In the genomic region with DNA sequence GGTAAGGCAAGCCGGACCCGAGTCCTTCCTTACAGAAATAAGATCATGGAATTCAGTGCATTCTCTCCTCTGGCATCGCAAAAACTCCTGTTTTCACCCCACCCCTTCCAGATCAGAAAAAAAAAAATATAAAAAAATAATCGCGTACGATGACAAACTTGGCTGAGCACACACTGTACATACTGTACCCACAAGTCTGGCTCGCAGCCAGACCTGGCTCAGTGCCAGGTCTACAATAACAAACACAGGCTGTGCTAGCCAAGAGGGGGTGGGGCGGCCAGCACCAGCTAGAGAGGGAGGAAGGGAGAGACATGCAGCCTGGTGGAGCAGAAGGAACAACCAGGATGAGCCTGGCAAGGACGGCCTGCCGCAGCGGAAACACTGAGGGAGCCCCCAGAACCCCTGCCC, we compare ENCODE assay signal across 8 mouse cellular contexts.
DNase-seq lines count a peak whose midpoint lies in the region; ATAC-seq and TF ChIP-seq lines count a peak whose summit lies in the region.

No protein-coding gene starts in this region.

- no peak for ATAC-seq in G1E (ENCODE audit: extremely low read depth, insufficient number of reproducible peaks, low FRiP score, poor library complexity, severe bottlenecking)
- peak; percentile 76 to 82 for ATAC-seq in hematopoietic stem cell, adult 5-6 weeks (replicated peaks in 1 of 2; ENCODE audit: insufficient read depth in 1 of 2, low FRiP score in 2 of 2, low TSS enrichment in 1 of 2, low read depth in 1 of 2, poor library complexity in 2 of 2, severe bottlenecking in 2 of 2)

- peaks cover 73% of the 10 kb centered on the region for H3K36me3 ChIP-seq in G1E (replicated peaks)

- no peaks in the 10 kb centered on the region; the same call in 1 of the 2 replicates for H3K27me3 ChIP-seq in G1E (ENCODE audit: insufficient read depth, low read length)

- peaks cover 73% of the 10 kb centered on the region for H3K4me1 ChIP-seq in G1E (ENCODE audit: insufficient read depth, low read depth, low read length)
- peaks cover 56% of the 10 kb centered on the region for H3K4me1 ChIP-seq in lung, adult 2 months (ENCODE audit: control insufficient read depth, insufficient read depth, low read length)
- H3K4me1 ChIP-seq in olfactory bulb, adult 2 months (ENCODE audit: control insufficient read depth, insufficient read depth, low read length) = peaks cover 43% of the 10 kb centered on the region

- no peak for TF ChIP-seq CTCF in G1E (IDR thresholded peaks at IDR 0.05; ENCODE audit: low read depth, low read length)
- no peak for TF ChIP-seq CTCF in lung, adult 2 months (IDR thresholded peaks at IDR 0.05; ENCODE audit: insufficient read depth, low read length)
- no peak for TF ChIP-seq CTCF in olfactory bulb, adult 2 months (IDR thresholded peaks at IDR 0.05; ENCODE audit: insufficient read depth, low read depth, low read length)

- H3K4me3 ChIP-seq in G1E (ENCODE audit: low read depth, low read length) = no peak overlapping the region
- H3K4me3 ChIP-seq in lung, adult 2 months (replicated peaks; ENCODE audit: extremely low read depth, low read depth, low read length) = peak overlapping the region; percentile 41
- no peak overlapping the region for H3K4me3 ChIP-seq in olfactory bulb, adult 2 months (ENCODE audit: insufficient read depth, low read depth, low read length)

- H3K9me3 ChIP-seq in G1E (replicated peaks) = no peaks in the 10 kb centered on the region

- peak; percentile 34 for DNase-seq in G1E (ENCODE audit: low spot score)
- DNase-seq in cerebellum, adult 18-20 months = peak; percentile 95 to 99
- peak; percentile 74 to 81 for DNase-seq in frontal cortex, adult 2 months (ENCODE audit: extremely low spot score in 1 of 2, low spot score in 1 of 2)
- DNase-seq in layer of hippocampus, adult 8-10 months (ENCODE audit: low spot score in 2 of 2) = peak; percentile 91 to 96
- DNase-seq in lung, adult 2 months = peak; percentile 94
- peak; percentile 53 to 67 for DNase-seq in thymus, adult 18-20 months

- peak; percentile 59; the same call in 1 of the 2 replicates for TF ChIP-seq POLR2A in lung, adult 2 months (IDR thresholded peaks at IDR 0.05; ENCODE audit: borderline replicate concordance, extremely low read depth, low read depth, low read length)
- no peak for TF ChIP-seq POLR2A in olfactory bulb, adult 2 months (IDR thresholded peaks at IDR 0.05; ENCODE audit: insufficient read depth, low read depth, low read length)

- WGBS in lung, adult 2 months = under 1% methylated on average over 11 of the region's 11 CpGs
- 4% methylated on average over 11 of the region's 11 CpGs for WGBS in olfactory bulb, adult 2 months

- peak overlapping the region; percentile 77 for H3K27ac ChIP-seq in olfactory bulb, adult 2 months (ENCODE audit: insufficient read depth, low read depth, low read length)

Comparison
In these comparisons a context has a peak if more than half of its experiments do, and no peak if none do; other contexts are left out.
1. DNase-seq: peak in every context shown above with its lines; median percentile 97 in cerebellum, adult 18-20 months; 94 in lung, adult 2 months; 94 in layer of hippocampus, adult 8-10 months; 78 in frontal cortex, adult 2 months; 60 in thymus, adult 18-20 months; 34 in G1E.